Mouse (Mus musculus) liver, adult 2 months (tissue): ENCODE measurements around the gene Lyl1. TPM values are rescaled to one million over a fixed set of nuclear protein-coding genes. Genes with fewer than 3 reads are reported as not detected.

Experiments
- DNase-seq: peaks from one replicate; pipeline ENCODE4 v3.0.0-alpha.2; 2011; ENCODE audit warnings: low read depth, low spot score; ENCODE audit errors: extremely low read depth
- H3K27ac ChIP-seq: fragments of 200-500 bp; replicated peaks from 2 replicates; pipeline ENCODE4 v1.5.1; 2012; ENCODE audit warnings: low read depth, mild to moderate bottlenecking, control low read depth, inconsistent platforms, low read length; ENCODE audit not compliant: insufficient read depth
- H3K27me3 ChIP-seq: fragments of 200-500 bp; 2 replicates; pipeline ENCODE4 v1.6.1; 2012; ENCODE audit warnings: mild to moderate bottlenecking, moderate library complexity, low read length, inconsistent platforms; ENCODE audit not compliant: control insufficient read depth, insufficient read depth
- H3K36me3 ChIP-seq: fragments of 200-500 bp; 2 replicates; pipeline ENCODE4 v1.6.1; 2012; ENCODE audit warnings: low read length, inconsistent platforms; ENCODE audit not compliant: control insufficient read depth, insufficient read depth
- H3K4me1 ChIP-seq: fragments of 200-500 bp; 2 replicates; pipeline ENCODE4 v1.6.1; 2011; ENCODE audit warnings: low read length; ENCODE audit not compliant: control insufficient read depth, insufficient read depth
- H3K4me3 ChIP-seq: fragments of 200-500 bp; 2 replicates; pipeline ENCODE4 v1.5.1; 2011; ENCODE audit warnings: low read depth, mild to moderate bottlenecking, control low read depth, low read length, moderate library complexity; ENCODE audit not compliant: insufficient read depth
- H3K79me2 ChIP-seq: fragments of 200-500 bp; 2 replicates; pipeline ENCODE4 v1.6.1; 2012; ENCODE audit warnings: inconsistent platforms, mild to moderate bottlenecking, low read length, moderate library complexity; ENCODE audit not compliant: control insufficient read depth, insufficient read depth
- H3K9ac ChIP-seq: fragments of 200-500 bp; 2 replicates; pipeline ENCODE4 v1.6.1; 2012; ENCODE audit warnings: low read depth, mild to moderate bottlenecking, control low read depth, inconsistent platforms, low read length
- CTCF ChIP-seq: fragments of 200-500 bp; IDR thresholded peaks from 2 replicates; pipeline ENCODE4 v1.5.1; 2011; ENCODE audit warnings: low read depth, low read length, control low read depth
- POLR2A ChIP-seq: fragments of 200-500 bp; IDR thresholded peaks from 2 replicates; pipeline ENCODE4 v1.6.1; 2011; ENCODE audit warnings: low read length, control low read depth; ENCODE audit not compliant: insufficient read depth; ENCODE audit errors: extremely low read depth
- WGBS: fragments of 180-500 bp; shearing (Covaris S2); methylation state at CpG from one replicate; pipeline ENCODE4 v1.1.7; 2018; 5-methylcytosine and 5-hydroxymethylcytosine counted together
- polyA plus RNA-seq: library from polyadenylated mRNA; depleted of rRNA; stranded (reverse); fragments of >200 nt; gene quantifications from 2 replicates; pipeline ENCODE4 v1.2.3, GENCODE M21; 2012
- total RNA-seq: library from RNA; depleted of rRNA; stranded (reverse); fragments of >200 nt; gene quantifications from 2 replicates; pipeline ENCODE4 v1.2.3, GENCODE M21; 2014

The Lyl1 gene
- total and polyA plus RNA-seq, 2 experiments = 0.18 to 1.3 TPM

GRCm38 (mm10) chr8:84687003-84687704 is 14.1 kb upstream of the Lyl1 start:
- 1% methylated on average over 52 of the region's 62 CpGs for WGBS
- TF ChIP-seq CTCF (peak; percentile 9; the same call in 1 of the 2 replicates), POLR2A (no peak)
- DNase-seq = no peak
- no peaks in the 10 kb centered on the region for H3K27me3 ChIP-seq
- peaks cover 31% of the 10 kb centered on the region for H3K79me2 ChIP-seq
- peaks cover 2% of the 10 kb centered on the region for H3K36me3 ChIP-seq
- H3K27ac ChIP-seq = peak overlapping the region; percentile 49; the same call in 1 of the 2 replicates
- peak overlapping the region; percentile 85 for H3K4me3 ChIP-seq
- H3K4me1 ChIP-seq = peaks cover 20% of the 10 kb centered on the region
- H3K9ac ChIP-seq = peak overlapping the region; percentile 88

- H3K27ac ChIP-seq = peak within 1 kb of the TSS; percentile 49; the same call in 1 of the 2 replicates
- H3K9ac ChIP-seq = peak within 1 kb of the TSS; percentile 88
- peaks cover 31% of the 10 kb centered on the region for H3K79me2 ChIP-seq
- peak; percentile 77 for DNase-seq
- H3K4me3 ChIP-seq = peak within 1 kb of the TSS; percentile 85
- no peaks in the 10 kb centered on the region for H3K27me3 ChIP-seq
- peaks cover 4% of the 10 kb centered on the region for H3K36me3 ChIP-seq
- H3K4me1 ChIP-seq = peaks cover 17% of the 10 kb centered on the region
- under 1% methylated on average over 34 of the region's 37 CpGs for WGBS
- TF ChIP-seq POLR2A (0 out of 2 replicates have a peak, but pooled peaks have one; percentile 39), CTCF (peak; percentile 26; the same call in 1 of the 2 replicates)
Measured at GRCm38 (mm10) chr8:84687705-84688100, 13.6 kb upstream of the Lyl1 start, which contains the start of gene Nacc1. TSS of gene Nacc1 (minus strand) at chr8:84687862.

GRCm38 (mm10) chr8:84689091-84689915 is 12.0 kb upstream of the Lyl1 start:
- H3K4me1 ChIP-seq = peaks cover 17% of the 10 kb centered on the region
- H3K4me3 ChIP-seq = peak overlapping the region; percentile 79
- under 1% methylated on average over 47 of the region's 47 CpGs for WGBS
- no peak for TF ChIP-seq CTCF
- TF ChIP-seq POLR2A = no peak
- peak overlapping the region; percentile 86 for H3K9ac ChIP-seq
- H3K79me2 ChIP-seq = peaks cover 31% of the 10 kb centered on the region
- H3K27me3 ChIP-seq = no peaks in the 10 kb centered on the region
- H3K27ac ChIP-seq = peak overlapping the region; percentile 42; the same call in 1 of the 2 replicates
- H3K36me3 ChIP-seq = peaks cover 4% of the 10 kb centered on the region
- peak; percentile 88 for DNase-seq

GRCm38 (mm10) chr8:84693332-84693731 is 7.9 kb upstream of the Lyl1 start:
- Histone ChIP-seq H3K9ac (no peak overlapping the region), H3K4me1 (peaks cover 8% of the 10 kb centered on the region), H3K27me3 (no peaks in the 10 kb centered on the region), H3K27ac (no peak overlapping the region), H3K4me3 (no peak overlapping the region), H3K36me3 (peaks cover 9% of the 10 kb centered on the region), H3K79me2 (peaks cover 7% of the 10 kb centered on the region; the same call in 1 of the 2 replicates)
- TF ChIP-seq POLR2A (no peak), CTCF (no peak)
- no peak for DNase-seq
- WGBS = 89% methylated on average over 4 of the region's 4 CpGs

GRCm38 (mm10) chr8:84695140-84695539 is 6.1 kb upstream of the Lyl1 start:
- WGBS = 94% methylated on average over 6 of the region's 6 CpGs
- TF ChIP-seq POLR2A = no peak
- TF ChIP-seq CTCF = no peak
- no peak overlapping the region for H3K27ac ChIP-seq
- no peaks in the 10 kb centered on the region for H3K27me3 ChIP-seq
- no peak for DNase-seq
- peaks cover 13% of the 10 kb centered on the region for H3K4me1 ChIP-seq
- H3K36me3 ChIP-seq = peaks cover 9% of the 10 kb centered on the region
- no peak overlapping the region for H3K9ac ChIP-seq
- H3K4me3 ChIP-seq = no peak overlapping the region
- H3K79me2 ChIP-seq = no peaks in the 10 kb centered on the region; the same call in 1 of the 2 replicates
